Mouse (Mus musculus) MEL (cell line): Measurements from ENCODE around the gene Stac3. TPM values are rescaled to one million over a fixed set of nuclear protein-coding genes. Genes with fewer than 3 reads are reported as not detected.

Experiments
- DNase-seq: peaks from one replicate; pipeline ENCODE4 v3.0.0; 2011; ENCODE audit warnings: low read depth, low spot score
- H3K27ac ChIP-seq: 2 replicates; pipeline ENCODE4 v1.5.1; 2012; ENCODE audit warnings: low read depth, mild to moderate bottlenecking, control low read depth, low read length, moderate library complexity; ENCODE audit not compliant: control insufficient read depth
- H3K27me3 ChIP-seq, 2 experiments: fragments of 150-350 bp in 1 of 2; sonication (generic) in 1 of 2; 2 replicates each; pipeline ENCODE4 v1.6.1; 2012; ENCODE audit warnings: low read length in 2 of 2, mild to moderate bottlenecking in 2 of 2, improper control_type of control experiment in 1 of 2, moderate library complexity in 1 of 2; ENCODE audit not compliant: insufficient read depth in 2 of 2, control insufficient read depth in 1 of 2
- H3K36me3 ChIP-seq, 2 experiments: 2 replicates each; pipeline ENCODE4 v1.6.1; 2012 to 2014; ENCODE audit warnings: low read length in 2 of 2, improper control_type of control experiment in 1 of 2, inconsistent platforms in 1 of 2, mild to moderate bottlenecking in 1 of 2; ENCODE audit not compliant: insufficient read depth in 2 of 2, control insufficient read depth in 1 of 2
- H3K4me1 ChIP-seq, 2 experiments: fragments of 150-350 bp in 1 of 2; sonication (generic) in 1 of 2; 2 replicates each; pipeline ENCODE4 v1.6.1; 2012; ENCODE audit warnings: low read length in 2 of 2, improper control_type of control experiment in 1 of 2, mild to moderate bottlenecking in 1 of 2; ENCODE audit not compliant: insufficient read depth in 2 of 2, control insufficient read depth in 1 of 2
- H3K4me3 ChIP-seq, 2 experiments: fragments of 150-350 bp in 1 of 2; sonication (generic) in 1 of 2; 2 replicates each; pipeline ENCODE4 v1.5.1; 2012; ENCODE audit warnings: low read depth in 2 of 2, low read length in 2 of 2, mild to moderate bottlenecking in 2 of 2, moderate library complexity in 2 of 2, control low read depth in 1 of 2, improper control_type of control experiment in 1 of 2; ENCODE audit not compliant: control insufficient read depth in 1 of 2, insufficient read depth in 1 of 2
- H3K79me2 ChIP-seq: 2 replicates; pipeline ENCODE4 v1.6.1; 2012; ENCODE audit warnings: mild to moderate bottlenecking, low read length, moderate library complexity; ENCODE audit not compliant: control insufficient read depth, poor library complexity, insufficient read depth
- H3K9ac ChIP-seq: 2 replicates; pipeline ENCODE4 v1.6.1; 2012; ENCODE audit warnings: low read depth, mild to moderate bottlenecking, control low read depth, low read length, moderate library complexity; ENCODE audit not compliant: control insufficient read depth, poor library complexity, severe bottlenecking
- H3K9me3 ChIP-seq: fragments of 150-350 bp; sonication (generic); replicated peaks from 2 replicates; pipeline ENCODE4 v1.6.1; 2012; ENCODE audit warnings: mild to moderate bottlenecking, low read length, improper control_type of control experiment, moderate library complexity; ENCODE audit not compliant: insufficient read depth
- BHLHE40 ChIP-seq: IDR thresholded peaks from 2 replicates; pipeline ENCODE4 v1.6.1; 2012; ENCODE audit warnings: low read depth, mild to moderate bottlenecking, inconsistent platforms, low read length, improper control_type of control experiment, borderline replicate concordance
- CHD2 ChIP-seq: IDR thresholded peaks from 2 replicates; pipeline ENCODE4 v1.6.1; 2011; ENCODE audit warnings: low read length, improper control_type of control experiment
- E2F4 ChIP-seq: IDR thresholded peaks from 2 replicates; pipeline ENCODE4 v1.6.1; 2011; ENCODE audit warnings: low read depth, low read length, improper control_type of control experiment, borderline replicate concordance
- EP300 ChIP-seq, 2 experiments: IDR thresholded peaks; 2 replicates each; pipeline ENCODE4 v1.6.1; 2011; ENCODE audit warnings: improper control_type of control experiment in 2 of 2, low read length in 2 of 2, low read depth in 1 of 2, mild to moderate bottlenecking in 1 of 2
- ETS1 ChIP-seq: IDR thresholded peaks from 2 replicates; pipeline ENCODE4 v1.6.1; 2012; ENCODE audit warnings: low read depth, mild to moderate bottlenecking, inconsistent platforms, low read length, improper control_type of control experiment, moderate library complexity
- GATA1 ChIP-seq: IDR thresholded peaks from 2 replicates; pipeline ENCODE4 v1.6.1; 2011; ENCODE audit warnings: low read depth, low read length, improper control_type of control experiment
- HCFC1 ChIP-seq: IDR thresholded peaks from 2 replicates; pipeline ENCODE4 v1.6.1; 2012; ENCODE audit warnings: low read depth, mild to moderate bottlenecking, inconsistent platforms, low read length, improper control_type of control experiment, moderate library complexity
- JUND ChIP-seq: IDR thresholded peaks from 2 replicates; pipeline ENCODE4 v1.6.1; 2011; ENCODE audit warnings: low read depth, mild to moderate bottlenecking, improper control_type of control experiment, low read length
- KAT2A ChIP-seq: conservative IDR thresholded peaks from 2 replicates; pipeline ENCODE4 v1.6.1; 2012; ENCODE audit warnings: low read depth, low read length, improper control_type of control experiment, inconsistent platforms
- MAX ChIP-seq: IDR thresholded peaks from 2 replicates; pipeline ENCODE4 v1.6.1; 2011; ENCODE audit warnings: low read length, improper control_type of control experiment
- MAZ ChIP-seq: IDR thresholded peaks from 2 replicates; pipeline ENCODE4 v1.6.1; 2012; ENCODE audit warnings: low read depth, mild to moderate bottlenecking, inconsistent platforms, low read length, improper control_type of control experiment
- MXI1 ChIP-seq: IDR thresholded peaks from 2 replicates; pipeline ENCODE4 v1.6.1; 2011; ENCODE audit warnings: mild to moderate bottlenecking, low read depth, low read length, improper control_type of control experiment
- MYB ChIP-seq: IDR thresholded peaks from 2 replicates; pipeline ENCODE4 v1.6.1; 2011; ENCODE audit warnings: mild to moderate bottlenecking, low read depth, low read length, improper control_type of control experiment
- MYC ChIP-seq: IDR thresholded peaks from 2 replicates; pipeline ENCODE4 v1.6.1; 2011; ENCODE audit warnings: low read depth, mild to moderate bottlenecking, low read length, improper control_type of control experiment, moderate library complexity
- NELFE ChIP-seq: IDR thresholded peaks from 2 replicates; pipeline ENCODE4 v1.6.1; 2011; ENCODE audit warnings: low read depth, low read length, improper control_type of control experiment
- NRF1 ChIP-seq: IDR thresholded peaks from 2 replicates; pipeline ENCODE4 v1.6.1; 2014; ENCODE audit warnings: low read depth, mild to moderate bottlenecking, inconsistent platforms, low read length, improper control_type of control experiment, moderate library complexity; ENCODE audit not compliant: poor library complexity, insufficient read depth, severe bottlenecking
- POLR2A ChIP-seq, 2 experiments: IDR thresholded peaks; 2 replicates each; pipeline ENCODE4 v1.6.1; 2011 to 2012; ENCODE audit warnings: low read length in 2 of 2, mild to moderate bottlenecking in 2 of 2, control low read depth in 1 of 2, improper control_type of control experiment in 1 of 2, low read depth in 1 of 2, moderate library complexity in 1 of 2; ENCODE audit not compliant: control insufficient read depth in 1 of 2, insufficient read depth in 1 of 2, poor library complexity in 1 of 2
- POLR2AphosphoS2 ChIP-seq: IDR thresholded peaks from 2 replicates; pipeline ENCODE4 v1.6.1; 2011; ENCODE audit warnings: low read length, improper control_type of control experiment
- POLR2AphosphoS5 ChIP-seq: IDR thresholded peaks from 2 replicates; pipeline ENCODE4 v1.6.1; 2012; ENCODE audit warnings: low read depth, borderline replicate concordance, mild to moderate bottlenecking, inconsistent platforms, low read length, moderate library complexity, mixed read lengths
- RCOR1 ChIP-seq: IDR thresholded peaks from 2 replicates; pipeline ENCODE4 v1.6.1; 2012; ENCODE audit warnings: low read depth, mild to moderate bottlenecking, inconsistent platforms, low read length, improper control_type of control experiment
- SIN3A ChIP-seq: IDR thresholded peaks from 2 replicates; pipeline ENCODE4 v1.6.1; 2012; ENCODE audit warnings: low read length, improper control_type of control experiment, inconsistent platforms
- SMC3 ChIP-seq: IDR thresholded peaks from 2 replicates; pipeline ENCODE4 v1.6.1; 2011; ENCODE audit warnings: low read depth, low read length, improper control_type of control experiment
- TBP ChIP-seq: IDR thresholded peaks from 2 replicates; pipeline ENCODE4 v1.8.0; 2011; ENCODE audit warnings: low read depth, low read length, improper control_type of control experiment
- UBTF ChIP-seq: IDR thresholded peaks from 2 replicates; pipeline ENCODE4 v1.6.1; 2012; ENCODE audit warnings: low read depth, mild to moderate bottlenecking, inconsistent platforms, low read length, improper control_type of control experiment, moderate library complexity, borderline replicate concordance; ENCODE audit not compliant: insufficient read depth
- USF1 ChIP-seq: IDR thresholded peaks from 2 replicates; pipeline ENCODE4 v1.6.1; 2014; ENCODE audit warnings: low read depth, mild to moderate bottlenecking, inconsistent platforms, low read length, improper control_type of control experiment, moderate library complexity
- USF2 ChIP-seq, 2 experiments: IDR thresholded peaks; 2 replicates each; pipeline ENCODE4 v1.6.1; 2011 to 2012; ENCODE audit warnings: improper control_type of control experiment in 2 of 2, low read length in 2 of 2, borderline replicate concordance in 1 of 2, inconsistent platforms in 1 of 2, low read depth in 1 of 2, mild to moderate bottlenecking in 1 of 2; ENCODE audit not compliant: insufficient read depth in 1 of 2
- ZC3H11A ChIP-seq: IDR thresholded peaks from 2 replicates; pipeline ENCODE4 v1.6.1; 2012; ENCODE audit warnings: low read depth, mild to moderate bottlenecking, inconsistent platforms, low read length, improper control_type of control experiment
- ZKSCAN1 ChIP-seq: IDR thresholded peaks from 2 replicates; pipeline ENCODE4 v1.6.1; 2012; ENCODE audit warnings: low read depth, mild to moderate bottlenecking, inconsistent platforms, low read length, improper control_type of control experiment, moderate library complexity
- ZNF384 ChIP-seq: IDR thresholded peaks from 2 replicates; pipeline ENCODE4 v1.6.1; 2012; ENCODE audit warnings: low read depth, mild to moderate bottlenecking, inconsistent platforms, low read length, improper control_type of control experiment
- polyA plus RNA-seq, 2 experiments: library from polyadenylated mRNA; stranded (reverse) in 1 of 2; unstranded in 1 of 2; fragments of >175 nt in 1 of 2; fragments of >200 nt in 1 of 2; gene quantifications; 2 replicates each; pipeline versions ENCODE4 v1.2.1 to v1.2.4; 2012; ENCODE audit warnings: low replicate concordance in 2 of 2, low read depth in 1 of 2; ENCODE audit not compliant: insufficient read length in 2 of 2, insufficient read depth in 1 of 2, missing spikeins in 1 of 2
- total RNA-seq: library from RNA; depleted of rRNA; stranded (reverse); fragments of 300-350 nt; gene quantifications from 2 replicates; pipeline ENCODE4 v1.2.3, GENCODE M21; 2012

The Stac3 gene
- total and polyA plus RNA-seq, 3 experiments, result 0.25 TPM; not detected in 2

GRCm38 (mm10) chr10:127514111-127514698, 12.7 kb downstream of the Stac3 start:
- peak overlapping the region; percentile 45 to 56 for H3K4me3 ChIP-seq
- H3K27ac ChIP-seq, result peak overlapping the region; percentile 83
- peak; percentile 74 for DNase-seq
- peaks cover 0 to 12% of the 10 kb centered on the region in 2 experiments; a peak in 2 of 4 replicates for H3K36me3 ChIP-seq
- H3K27me3 ChIP-seq, result no peaks in the 10 kb centered on the region
- H3K9ac ChIP-seq, result peak overlapping the region; percentile 65
- 0 out of 2 replicates have a peak, but pooled peaks have one; percentile 49 for TF ChIP-seq UBTF
- TF ChIP-seq KAT2A, result no peak
- TF ChIP-seq ETS1, result no peak
- no peak for TF ChIP-seq MYB
- 0 out of 2 replicates have a peak, but pooled peaks have one; percentile 14 for TF ChIP-seq TBP
- TF ChIP-seq MYC, result no peak
- TF ChIP-seq BHLHE40, result peak; percentile 92
- TF ChIP-seq USF2 (IDR thresholded peaks at IDR 0.05; ENCODE audit: borderline replicate concordance in 1 of 2, insufficient read depth in 1 of 2, low read depth in 1 of 2, low read length in 2 of 2), result no peak
- no peak for TF ChIP-seq ZC3H11A
- TF ChIP-seq NELFE, result peak; percentile 29; the same call in 1 of the 2 replicates
- TF ChIP-seq ZNF384, result no peak
- TF ChIP-seq MAX, result no peak
- TF ChIP-seq USF1, result peak; percentile 73; the same call in 1 of the 2 replicates
- TF ChIP-seq POLR2AphosphoS5, result no peak
- no peak for TF ChIP-seq JUND
- H3K4me1 ChIP-seq, result peaks cover 0 to 35% of the 10 kb centered on the region in 2 experiments; a peak in 3 of 4 replicates
- H3K79me2 ChIP-seq, result peaks cover under 1% of the 10 kb centered on the region
- no peaks in the 10 kb centered on the region for H3K9me3 ChIP-seq

- H3K4me1 ChIP-seq, result peaks cover 0 to 34% of the 10 kb centered on the region in 2 experiments; a peak in 3 of 4 replicates
- H3K27me3 ChIP-seq, result no peaks in the 10 kb centered on the region
- peaks cover 5% of the 10 kb centered on the region for H3K79me2 ChIP-seq
- no peaks in the 10 kb centered on the region for H3K9me3 ChIP-seq
- peak within 1 kb of the TSS; percentile 83 for H3K27ac ChIP-seq
- DNase-seq, result peak; percentile 75
- peak within 1 kb of the TSS; percentile 65 for H3K9ac ChIP-seq
- H3K36me3 ChIP-seq, result peaks cover 0 to 15% of the 10 kb centered on the region in 2 experiments; a peak in 2 of 4 replicates
- peak within 1 kb of the TSS; percentile 45 to 56 for H3K4me3 ChIP-seq
- TF ChIP-seq HCFC1 (no peak; the same call in 1 of the 2 replicates), GATA1 (no peak), POLR2A (IDR thresholded peaks at IDR 0.05; ENCODE audit: control insufficient read depth in 1 of 2, insufficient read depth in 1 of 2, low read depth in 1 of 2, low read length in 2 of 2, poor library complexity in 1 of 2) (peak; percentile 5 to 31; a peak in 1 of 4 replicates), SIN3A (peak; percentile 47), NRF1 (no peak), ZKSCAN1 (no peak), MAZ (peak; percentile 78; the same call in 1 of the 2 replicates), RCOR1 (no peak), SMC3 (peak; percentile 2; the same call in 1 of the 2 replicates), EP300 (IDR thresholded peaks at IDR 0.05; ENCODE audit: low read depth in 1 of 2, low read length in 2 of 2) (no peak), CHD2 (peak; percentile 31; the same call in 1 of the 2 replicates), MYC (no peak), E2F4 (no peak), NELFE (0 out of 2 replicates have a peak, but pooled peaks have one; percentile 21), USF2 (IDR thresholded peaks at IDR 0.05; ENCODE audit: borderline replicate concordance in 1 of 2, insufficient read depth in 1 of 2, low read depth in 1 of 2, low read length in 2 of 2) (no peak), MAX (no peak), TBP (no peak), MXI1 (no peak), ZNF384 (no peak), POLR2AphosphoS2 (0 out of 2 replicates have a peak, but pooled peaks have one; percentile 19)
Measured at GRCm38 (mm10) chr10:127514764-127515163, 13.3 kb downstream of the Stac3 start, which contains the start of gene Ndufa4l2. Gene Ndufa4l2, plus strand, starts transcription at chr10:127514967.
